Mouse (Mus musculus) limb, embryonic 12.5 days (tissue): ENCODE measurements at regions not wholly inside any gene's neighbourhood (a gene's known extent, or its start where the extent isn't known, plus 50 kb on each side); places are given as distances from the start of the nearest gene placed in this dataset.

Source experiments
- ATAC-seq: fragments of 200-750 bp; cut with Nextera tagmentation; 2 replicates; pipeline ENCODE4 v1.8.0; 2017; ENCODE audit warnings: low read depth, moderate TSS enrichment; ENCODE audit not compliant: insufficient number of reproducible peaks, insufficient read depth, low FRiP score, low TSS enrichment
- H3K27ac ChIP-seq: fragments of 300-500 bp; sonication (generic); 2 replicates; pipeline ENCODE4 v1.5.1; 2016; ENCODE audit warnings: mild to moderate bottlenecking, moderate library complexity
- H3K27me3 ChIP-seq: fragments of 300-500 bp; sonication (generic); 2 replicates; pipeline ENCODE4 v1.6.1; 2016; ENCODE audit warnings: mild to moderate bottlenecking, moderate library complexity
- H3K36me3 ChIP-seq: fragments of 300-500 bp; sonication (generic); 2 replicates; pipeline ENCODE4 v1.6.1; 2016; ENCODE audit warnings: mild to moderate bottlenecking, moderate library complexity
- H3K4me1 ChIP-seq: fragments of 300-500 bp; sonication (generic); replicated peaks from 2 replicates; pipeline ENCODE4 v1.6.1; 2016
- H3K4me2 ChIP-seq: fragments of 300-500 bp; sonication (generic); 2 replicates; pipeline ENCODE4 v1.6.1; 2016; ENCODE audit warnings: mild to moderate bottlenecking, moderate library complexity
- H3K4me3 ChIP-seq: fragments of 300-500 bp; sonication (generic); replicated peaks from 2 replicates; pipeline ENCODE4 v1.5.1; 2016; ENCODE audit warnings: mild to moderate bottlenecking
- H3K9ac ChIP-seq: fragments of 300-500 bp; sonication (generic); replicated peaks from 2 replicates; pipeline ENCODE4 v1.6.1; 2016; ENCODE audit warnings: mild to moderate bottlenecking, moderate library complexity
- H3K9me3 ChIP-seq: fragments of 300-500 bp; sonication (generic); 2 replicates; pipeline ENCODE4 v1.6.1; 2016; ENCODE audit warnings: mild to moderate bottlenecking, moderate library complexity
- WGBS: fragments of 180-500 bp; shearing (Covaris S2); methylation state at CpG from one replicate; pipeline ENCODE4 v1.1.7; 2016; 5-methylcytosine and 5-hydroxymethylcytosine counted together

DNA sequence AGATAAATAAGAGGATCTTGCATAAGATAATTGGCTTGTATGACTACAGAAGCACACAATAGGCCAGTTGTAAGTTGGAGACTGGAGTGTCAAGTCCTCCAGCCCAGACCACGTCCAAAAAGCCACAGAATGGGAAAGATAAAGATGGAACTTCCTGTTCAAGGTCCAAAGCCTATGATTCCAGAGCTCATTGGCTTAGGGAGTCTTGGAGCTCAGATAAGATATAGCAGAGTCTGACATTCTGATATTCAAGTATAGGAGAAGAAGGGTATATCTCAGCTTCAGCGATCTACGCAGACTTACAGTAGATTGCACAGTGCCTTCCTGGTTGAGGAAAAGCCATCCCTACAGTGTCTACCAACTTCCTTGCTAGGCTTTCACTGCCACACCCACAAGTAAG lies 77.7 kb upstream of the Ralgapa2 start:
- no peaks in the 10 kb centered on the region for H3K4me1 ChIP-seq
- WGBS = 92% methylated on average over 3 of the region's 3 CpGs
- no peak for ATAC-seq
- no peak overlapping the region for H3K27ac ChIP-seq
- H3K4me2 ChIP-seq = no peak overlapping the region
- H3K9me3 ChIP-seq = no peaks in the 10 kb centered on the region
- H3K4me3 ChIP-seq = no peak overlapping the region
- no peaks in the 10 kb centered on the region for H3K27me3 ChIP-seq
- no peak overlapping the region for H3K9ac ChIP-seq
- H3K36me3 ChIP-seq = no peaks in the 10 kb centered on the region

DNA sequence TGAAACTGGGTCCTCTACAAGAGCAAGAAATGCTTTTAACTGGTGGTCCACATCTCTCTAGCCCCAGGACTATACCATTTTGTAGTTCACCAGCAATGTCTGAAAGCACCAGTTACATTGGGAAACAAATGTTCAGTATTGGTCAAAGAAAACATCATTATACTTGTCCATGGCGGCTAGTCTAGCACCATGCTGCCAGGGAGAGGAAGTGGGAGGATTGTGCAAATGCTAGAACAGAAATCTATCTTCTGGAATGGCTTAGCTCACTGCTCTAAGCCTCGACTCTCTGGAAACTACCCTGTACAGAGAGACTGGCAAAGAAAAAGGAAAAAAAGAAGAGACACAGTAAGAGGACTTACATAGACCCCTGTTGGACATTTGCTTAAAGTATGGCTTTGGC lies 81.1 kb upstream of the Ralgapa2 start:
- no peak overlapping the region for H3K4me3 ChIP-seq
- ATAC-seq = no peak
- H3K27ac ChIP-seq = no peak overlapping the region
- H3K4me1 ChIP-seq = no peaks in the 10 kb centered on the region
- WGBS = 89% methylated on average over 2 of the region's 2 CpGs
- H3K27me3 ChIP-seq = no peaks in the 10 kb centered on the region
- H3K36me3 ChIP-seq = no peaks in the 10 kb centered on the region
- H3K4me2 ChIP-seq = no peak overlapping the region
- no peaks in the 10 kb centered on the region for H3K9me3 ChIP-seq
- H3K9ac ChIP-seq = no peak overlapping the region

DNA sequence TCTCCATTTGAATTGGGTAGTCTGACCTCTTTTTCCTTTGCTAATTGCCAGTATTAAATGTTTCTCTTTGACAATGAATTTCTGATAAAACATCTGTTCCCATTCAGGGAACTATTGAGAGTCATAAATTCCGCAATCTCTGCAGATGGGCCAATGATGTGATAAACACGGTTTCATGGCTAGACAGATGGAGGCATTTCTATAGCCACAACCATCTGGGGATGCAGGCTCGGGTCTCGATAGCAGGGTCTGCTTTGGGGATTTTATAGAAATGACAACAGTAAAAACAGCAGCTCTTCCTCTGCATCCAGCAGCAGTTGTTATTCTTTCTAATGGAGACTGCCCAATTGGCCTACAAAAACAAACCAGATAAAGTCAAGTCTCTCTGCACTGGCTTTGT lies 82.1 kb upstream of the Ralgapa2 start:
- ATAC-seq = no peak
- H3K9ac ChIP-seq = no peak overlapping the region
- H3K4me2 ChIP-seq = no peak overlapping the region
- H3K4me1 ChIP-seq = no peaks in the 10 kb centered on the region
- no peaks in the 10 kb centered on the region for H3K36me3 ChIP-seq
- no peak overlapping the region for H3K4me3 ChIP-seq
- no peaks in the 10 kb centered on the region for H3K27me3 ChIP-seq
- 72% methylated on average over 4 of the region's 4 CpGs for WGBS
- H3K9me3 ChIP-seq = no peaks in the 10 kb centered on the region
- no peak overlapping the region for H3K27ac ChIP-seq

DNA sequence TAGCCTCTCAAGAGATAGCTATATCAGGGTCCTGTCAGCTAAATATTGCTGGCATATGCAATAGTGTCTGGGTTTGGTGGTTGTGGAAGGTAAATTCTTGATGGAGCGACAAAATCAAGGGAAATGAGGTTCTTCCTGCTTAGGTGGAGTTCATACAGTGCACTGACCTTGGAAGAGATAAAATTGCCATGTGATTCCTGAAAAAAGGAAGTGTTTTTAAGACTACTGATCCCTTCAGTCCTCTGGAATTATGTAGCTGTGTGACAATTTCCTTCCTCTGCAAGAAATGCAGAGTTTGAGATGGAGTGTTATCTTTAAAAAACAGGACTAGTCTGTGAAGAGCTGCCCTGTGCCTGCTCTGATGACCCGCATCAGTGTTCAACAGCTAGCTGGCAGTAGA lies 83.5 kb upstream of the Ralgapa2 start:
- 92% methylated on average over 2 of the region's 2 CpGs for WGBS
- H3K27me3 ChIP-seq = no peaks in the 10 kb centered on the region
- H3K4me2 ChIP-seq = no peak overlapping the region
- H3K4me1 ChIP-seq = no peaks in the 10 kb centered on the region
- no peaks in the 10 kb centered on the region for H3K36me3 ChIP-seq
- no peaks in the 10 kb centered on the region for H3K9me3 ChIP-seq
- ATAC-seq = no peak
- H3K9ac ChIP-seq = no peak overlapping the region
- H3K27ac ChIP-seq = no peak overlapping the region
- H3K4me3 ChIP-seq = no peak overlapping the region

DNA sequence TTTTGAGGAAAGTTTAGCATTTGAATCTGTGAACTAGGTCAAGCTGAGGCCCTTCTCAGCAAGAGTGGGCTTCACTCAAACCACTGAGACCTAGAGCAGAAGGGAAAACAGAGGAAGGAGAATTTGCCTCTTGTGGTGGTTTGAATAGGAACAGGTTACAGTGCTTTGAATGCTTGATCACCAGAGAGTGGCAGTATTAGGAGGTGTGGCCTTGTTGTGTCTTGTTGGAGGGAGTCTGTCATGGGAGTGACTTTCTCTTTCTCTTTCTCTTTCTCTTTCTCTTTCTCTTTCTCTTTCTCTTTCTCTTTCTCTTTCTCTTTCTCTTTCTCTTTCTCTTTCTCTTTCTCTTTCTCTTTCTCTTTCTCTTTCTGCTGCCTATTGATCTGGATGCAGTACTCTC lies 94.0 kb upstream of the Ralgapa2 start:
- no peak for ATAC-seq
- H3K4me1 ChIP-seq = no peaks in the 10 kb centered on the region
- H3K4me2 ChIP-seq = no peak overlapping the region
- no peaks in the 10 kb centered on the region for H3K9me3 ChIP-seq
- H3K4me3 ChIP-seq = no peak overlapping the region
- H3K27ac ChIP-seq = no peak overlapping the region
- no peaks in the 10 kb centered on the region for H3K36me3 ChIP-seq
- H3K9ac ChIP-seq = no peak overlapping the region
- no peaks in the 10 kb centered on the region for H3K27me3 ChIP-seq

DNA sequence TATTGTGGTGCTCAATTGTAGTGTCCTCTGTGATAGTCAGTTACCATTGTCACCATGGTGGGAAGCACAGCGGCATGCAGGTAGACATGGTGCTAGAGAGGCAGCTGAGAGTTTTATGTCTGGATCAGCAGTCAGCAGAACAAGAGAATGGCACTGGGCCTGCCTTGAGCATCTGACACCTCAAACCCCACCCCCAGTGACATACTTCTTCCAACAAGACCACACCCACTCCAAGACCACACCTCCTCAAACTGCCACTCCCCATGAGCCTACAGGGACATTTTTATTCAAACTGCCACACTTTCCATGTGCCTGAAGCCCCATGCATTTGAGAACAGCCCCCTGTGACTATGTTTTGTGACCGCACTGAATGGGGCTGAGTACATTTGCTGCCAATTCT lies 98.8 kb upstream of the Ralgapa2 start:
- Histone ChIP-seq H3K4me2 (no peak overlapping the region), H3K9ac (no peak overlapping the region), H3K9me3 (no peaks in the 10 kb centered on the region), H3K36me3 (no peaks in the 10 kb centered on the region), H3K27ac (no peak overlapping the region), H3K4me3 (no peak overlapping the region), H3K4me1 (peaks cover 6% of the 10 kb centered on the region), H3K27me3 (0 out of 2 replicates have a peak, but pooled peaks cover 9% of the 10 kb centered on the region)
- ATAC-seq = no peak
- WGBS = 95% methylated on average over 2 of the region's 2 CpGs

DNA sequence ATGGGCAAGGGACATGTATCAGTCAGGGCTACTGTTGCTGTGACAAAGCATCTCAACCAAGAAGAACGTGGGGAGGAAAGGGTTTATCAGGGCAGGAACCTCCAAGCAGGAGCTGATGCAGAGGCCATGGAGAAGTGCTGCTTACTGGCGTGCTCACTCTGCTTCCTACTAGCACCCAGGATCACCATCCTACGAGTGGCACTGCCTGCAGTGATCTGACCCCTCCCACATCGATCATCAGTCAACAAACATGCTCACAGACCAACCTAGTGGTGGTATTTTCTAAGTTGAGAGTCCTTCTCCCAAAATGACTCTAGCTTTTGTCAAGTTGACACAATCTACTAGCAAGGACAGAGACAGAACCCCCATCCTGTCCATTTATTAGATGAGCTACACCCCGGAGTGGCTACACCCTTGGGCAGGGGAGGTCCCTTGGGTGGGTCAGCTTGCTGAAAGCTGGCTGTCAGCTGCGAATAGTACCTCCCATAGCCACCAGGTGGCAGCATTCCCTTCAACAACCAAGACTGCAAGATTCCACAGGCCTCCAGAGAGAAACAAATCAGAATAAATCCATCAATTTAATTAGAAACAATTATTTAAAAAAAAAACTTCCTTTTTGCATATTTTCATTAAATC lies 99.9 kb upstream of the Ralgapa2 start:
- Histone ChIP-seq H3K9me3 (no peaks in the 10 kb centered on the region), H3K36me3 (no peaks in the 10 kb centered on the region), H3K27me3 (0 out of 2 replicates have a peak, but pooled peaks cover 9% of the 10 kb centered on the region), H3K4me3 (no peak overlapping the region), H3K27ac (no peak overlapping the region), H3K4me2 (no peak overlapping the region; the same call in 1 of the 2 replicates), H3K4me1 (peaks cover 6% of the 10 kb centered on the region), H3K9ac (no peak overlapping the region)
- WGBS = 40% methylated on average over 6 of the region's 6 CpGs
- ATAC-seq = no peak

DNA sequence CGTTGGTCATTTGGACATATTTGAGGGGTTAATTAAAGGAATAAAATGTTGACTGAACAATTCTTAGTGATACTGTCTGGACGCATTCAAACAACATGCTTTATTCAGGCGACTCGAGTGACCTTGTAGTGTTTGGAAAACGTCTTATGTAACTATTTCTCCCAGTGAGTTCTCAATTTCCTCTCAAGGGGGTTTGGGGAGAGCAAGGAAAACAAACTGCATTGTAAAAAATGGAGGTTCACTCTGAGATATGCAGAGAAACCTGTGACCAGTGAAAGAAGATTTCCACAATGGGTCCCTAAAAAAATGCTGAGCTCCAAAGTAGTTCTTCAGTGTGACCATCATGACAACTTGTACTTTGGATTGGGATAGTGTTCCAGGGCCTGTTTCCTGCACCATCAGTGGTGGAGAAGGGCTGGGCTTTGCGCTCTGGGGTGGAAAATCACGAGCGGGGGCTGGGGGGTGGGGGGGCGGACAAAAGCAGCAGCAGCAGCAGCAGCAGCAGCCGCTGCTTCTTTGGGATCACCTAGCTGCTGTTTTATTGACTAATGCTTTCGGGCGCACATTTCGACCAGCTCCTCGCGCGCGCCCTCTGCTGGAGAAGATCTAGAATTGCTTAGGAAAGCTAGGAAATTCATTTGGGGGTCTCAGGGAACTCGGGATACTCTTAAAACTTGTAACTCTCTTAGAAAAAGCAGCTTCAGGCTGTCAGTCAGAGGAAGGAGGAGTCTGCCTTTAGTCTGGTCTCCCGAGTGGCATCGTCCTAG lies 100.6 kb upstream of the Ralgapa2 start:
- 8% methylated on average over 20 of the region's 20 CpGs for WGBS
- Histone ChIP-seq H3K4me3 (peak overlapping the region; percentile 28), H3K4me2 (peak overlapping the region; percentile 56), H3K27ac (no peak overlapping the region), H3K27me3 (0 out of 2 replicates have a peak, but pooled peaks cover 9% of the 10 kb centered on the region), H3K36me3 (no peaks in the 10 kb centered on the region), H3K4me1 (peaks cover 6% of the 10 kb centered on the region), H3K9me3 (no peaks in the 10 kb centered on the region), H3K9ac (no peak overlapping the region)
- ATAC-seq = no peak

DNA sequence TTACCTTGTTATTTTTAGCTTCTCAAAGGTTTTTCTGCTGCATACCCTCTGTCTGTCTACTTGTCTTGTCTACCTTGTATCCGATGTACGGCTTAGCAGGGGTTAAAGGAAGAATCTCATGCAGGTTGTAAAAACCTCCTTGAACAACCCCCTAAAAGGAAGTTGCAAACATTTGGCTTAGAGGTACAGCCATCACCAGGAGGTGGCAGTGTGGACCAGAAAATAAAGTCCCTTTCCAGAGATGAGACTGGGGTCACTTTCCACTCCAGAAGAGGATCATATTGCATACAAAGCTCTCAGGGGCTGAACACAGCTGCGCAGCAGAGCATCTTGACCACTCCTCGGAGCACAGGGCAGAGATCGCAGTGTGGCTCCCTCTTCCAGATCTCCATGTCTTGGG lies 109.0 kb upstream of the Ralgapa2 start:
- 0 out of 2 replicates have a peak overlapping the region, but pooled peaks have one; percentile 18 for H3K4me2 ChIP-seq
- no peak overlapping the region for H3K9ac ChIP-seq
- H3K9me3 ChIP-seq = no peaks in the 10 kb centered on the region
- no peaks in the 10 kb centered on the region for H3K36me3 ChIP-seq
- ATAC-seq = 0 out of 2 replicates have a peak, but pooled peaks have one; percentile 35
- 6% methylated on average over 5 of the region's 5 CpGs for WGBS
- H3K27ac ChIP-seq = no peak overlapping the region
- H3K4me3 ChIP-seq = no peak overlapping the region
- H3K4me1 ChIP-seq = 0 out of 2 replicates have a peak, but pooled peaks cover 3% of the 10 kb centered on the region
- H3K27me3 ChIP-seq = peaks cover 11% of the 10 kb centered on the region; the same call in 1 of the 2 replicates

DNA sequence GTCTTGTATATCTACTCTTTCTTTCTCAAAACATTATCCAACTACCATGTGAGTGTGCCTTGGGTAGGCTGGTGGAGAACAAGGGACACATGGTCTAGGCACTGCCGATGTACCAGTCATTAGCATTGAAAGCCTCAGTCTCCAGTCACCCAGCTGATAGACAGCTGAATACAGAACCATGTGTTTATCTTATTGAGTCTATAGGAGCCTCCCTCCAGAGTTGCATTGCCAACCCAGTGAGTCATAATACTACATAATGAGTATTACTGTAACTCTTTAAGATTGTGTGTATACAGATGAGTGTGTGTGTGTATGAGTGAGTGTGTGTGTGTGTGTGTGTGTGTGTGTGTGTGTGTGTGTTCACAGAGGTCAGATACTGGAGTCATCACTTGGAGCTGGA lies 110.9 kb upstream of the Ralgapa2 start:
- H3K4me1 ChIP-seq = 0 out of 2 replicates have a peak, but pooled peaks cover 3% of the 10 kb centered on the region
- 93% methylated on average over 1 of the region's 1 CpGs for WGBS
- no peaks in the 10 kb centered on the region for H3K36me3 ChIP-seq
- no peaks in the 10 kb centered on the region for H3K9me3 ChIP-seq
- no peak overlapping the region for H3K4me3 ChIP-seq
- no peak for ATAC-seq
- H3K27ac ChIP-seq = no peak overlapping the region
- H3K4me2 ChIP-seq = no peak overlapping the region
- H3K9ac ChIP-seq = no peak overlapping the region
- peaks cover 14% of the 10 kb centered on the region for H3K27me3 ChIP-seq

DNA sequence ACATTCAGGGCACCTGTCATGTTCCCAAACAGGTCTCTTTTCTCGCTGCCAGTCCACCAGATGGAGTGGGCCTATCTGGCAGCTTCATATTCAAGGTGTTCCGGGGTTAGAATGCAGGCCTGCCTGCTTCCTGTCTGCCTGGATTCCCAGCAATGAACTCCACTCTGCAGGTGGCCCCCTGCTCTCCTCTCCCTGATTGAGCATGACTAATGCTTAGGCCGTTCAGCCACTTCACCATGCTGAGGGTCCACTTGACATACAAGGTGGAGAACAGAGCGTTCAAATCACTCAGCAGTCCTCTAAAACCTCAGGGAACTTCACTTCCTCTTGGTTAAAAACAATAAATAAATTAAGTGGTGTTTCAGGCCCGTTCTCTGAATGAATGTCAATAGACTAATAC lies 112.1 kb upstream of the Ralgapa2 start:
- WGBS = 52% methylated on average over 5 of the region's 5 CpGs

More for the DNA sequence above, 112.1 kb upstream of the Ralgapa2 start:
- no peak overlapping the region for H3K27ac ChIP-seq
- peaks cover 14% of the 10 kb centered on the region for H3K27me3 ChIP-seq
- 0 out of 2 replicates have a peak, but pooled peaks cover 3% of the 10 kb centered on the region for H3K4me1 ChIP-seq
- H3K9me3 ChIP-seq = no peaks in the 10 kb centered on the region
- no peak overlapping the region for H3K9ac ChIP-seq
- no peak overlapping the region for H3K4me3 ChIP-seq
- H3K4me2 ChIP-seq = no peak overlapping the region
- no peaks in the 10 kb centered on the region for H3K36me3 ChIP-seq
- no peak for ATAC-seq
